Mouse (Mus musculus) frontal cortex, postnatal 25 days (tissue): ENCODE data around the gene Trim41.
"Not testable (repeated sequence)": the region's sequence is repeated elsewhere in the genome, so short reads cannot be mapped to it uniquely, and the experiment has no call there.

Experiments
- DNase-seq, 2 experiments: peaks; one replicate each; pipeline ENCODE4 v3.0.0; 2022; ENCODE audit warnings: low spot score in 2 of 2

Trim41 gene

GRCm38 (mm10) chr11:48838181-48838797 is 21.1 kb upstream of the Trim41 start:
- no peak for DNase-seq

- DNase-seq: peak; percentile 19 to 20
Measured at GRCm38 (mm10) chr11:48837310-48838180, 20.4 kb upstream of the Trim41 start.

GRCm38 (mm10) chr11:48836990-48837309 is 19.8 kb upstream of the Trim41 start:
- DNase-seq: no peak

GRCm38 (mm10) chr11:48835923-48836322 is 18.8 kb upstream of the Trim41 start:
- no peak for DNase-seq

GRCm38 (mm10) chr11:48833731-48834639 is 16.8 kb upstream of the Trim41 start:
- DNase-seq: peak; percentile 93 to 95

- DNase-seq: no peak
Measured at GRCm38 (mm10) chr11:48833078-48833730, 16.1 kb upstream of the Trim41 start.

- no peak for DNase-seq
Measured at GRCm38 (mm10) chr11:48831273-48831672, 14.1 kb upstream of the Trim41 start.

GRCm38 (mm10) chr11:48830279-48830678 is 13.1 kb upstream of the Trim41 start:
- no peak for DNase-seq

GRCm38 (mm10) chr11:48827926-48828325 is 10.8 kb upstream of the Trim41 start:
- no peak for DNase-seq

- no peak for DNase-seq
Measured at GRCm38 (mm10) chr11:48826752-48827096, 9.6 kb upstream of the Trim41 start.

GRCm38 (mm10) chr11:48825979-48826751 is 9.0 kb upstream of the Trim41 start, which contains the start of the genes Trim7 and Gm12184:
Gene Trim7 (plus strand): TSS chr11:48826140.
Gene Gm12184 (minus strand): TSS chr11:48826655.
- not testable (repeated sequence) for DNase-seq

GRCm38 (mm10) chr11:48824311-48824830 is 7.2 kb upstream of the Trim41 start:
- no peak for DNase-seq

- peak; percentile 37 to 56 for DNase-seq
Measured at GRCm38 (mm10) chr11:48823536-48823972, 6.4 kb upstream of the Trim41 start.

GRCm38 (mm10) chr11:48822768-48823512 is 5.8 kb upstream of the Trim41 start:
- DNase-seq: no peak

- not testable (repeated sequence) for DNase-seq
Measured at GRCm38 (mm10) chr11:48821299-48821698, 4.1 kb upstream of the Trim41 start.

- no peak for DNase-seq
Measured at GRCm38 (mm10) chr11:48820308-48820674, 3.1 kb upstream of the Trim41 start.

GRCm38 (mm10) chr11:48819614-48820307 is 2.6 kb upstream of the Trim41 start:
- DNase-seq: no peak

- DNase-seq: peak; percentile 69 to 90
Measured at GRCm38 (mm10) chr11:48818346-48818745, 1.2 kb upstream of the Trim41 start.

GRCm38 (mm10) chr11:48817794-48818193 is 641 bp upstream of the Trim41 start:
- no peak for DNase-seq
